Mouse (Mus musculus) liver, postnatal 0 days (tissue): Measurements from ENCODE around the gene Ccndbp1. TPM values are rescaled to one million over a fixed set of nuclear protein-coding genes. Genes with fewer than 3 reads are reported as not detected.

Experiments used
- ATAC-seq: fragments of 200-750 bp; cut with Nextera tagmentation; 2 replicates; pipeline ENCODE4 v1.8.0; 2017; ENCODE audit warnings: mild to moderate bottlenecking, moderate library complexity
- DNase-seq: peaks from one replicate; pipeline ENCODE4 v3.0.0-alpha.2; 2016
- H3K27ac ChIP-seq: fragments of 300-500 bp; sonication (generic); 2 replicates; pipeline ENCODE4 v1.5.1; 2014; ENCODE audit warnings: antibody characterized with exemption, moderate library complexity, mild to moderate bottlenecking, low read depth
- H3K27me3 ChIP-seq: fragments of 300-500 bp; sonication (generic); 2 replicates; pipeline ENCODE4 v1.6.1; 2014; ENCODE audit warnings: low read length, control low read depth, mixed read lengths; ENCODE audit not compliant: insufficient read depth
- H3K36me3 ChIP-seq: fragments of 300-500 bp; sonication (generic); replicated peaks from 2 replicates; pipeline ENCODE4 v1.6.1; 2014; ENCODE audit warnings: mild to moderate bottlenecking, control low read depth, low read length, moderate library complexity, mixed read lengths; ENCODE audit not compliant: insufficient read depth
- H3K4me1 ChIP-seq: fragments of 300-500 bp; sonication (generic); 2 replicates; pipeline ENCODE4 v1.6.1; 2014; ENCODE audit warnings: antibody characterized with exemption, mild to moderate bottlenecking, control low read depth; ENCODE audit not compliant: insufficient read depth
- H3K4me2 ChIP-seq: fragments of 300-500 bp; sonication (generic); 2 replicates; pipeline ENCODE4 v1.6.1; 2014; ENCODE audit warnings: low read depth, mild to moderate bottlenecking, low read length, moderate library complexity, mixed read lengths
- H3K4me3 ChIP-seq: fragments of 300-500 bp; sonication (generic); 2 replicates; pipeline ENCODE4 v1.5.1; 2014; ENCODE audit warnings: low read depth, low read length
- H3K9ac ChIP-seq: fragments of 300-500 bp; sonication (generic); replicated peaks from 2 replicates; pipeline ENCODE4 v1.6.1; 2014; ENCODE audit warnings: mild to moderate bottlenecking, moderate library complexity
- H3K9me3 ChIP-seq: fragments of 300-500 bp; sonication (generic); 2 replicates; pipeline ENCODE4 v1.6.1; 2016; ENCODE audit warnings: mild to moderate bottlenecking, control low read depth, low read length, mixed read lengths
- CTCF ChIP-seq: sonication (generic); IDR thresholded peaks from 2 replicates; pipeline ENCODE4 v1.5.1; 2016; ENCODE audit warnings: antibody characterized with exemption, low read depth
- EP300 ChIP-seq: IDR thresholded peaks from 2 replicates; pipeline ENCODE4 v1.6.1; 2016; ENCODE audit warnings: antibody characterized with exemption, low read depth, mild to moderate bottlenecking
- WGBS: fragments of 180-500 bp; shearing (Covaris S2); extraction: QIAGEN DNeasy Blood & Tissue Kit; methylation state at CpG from one replicate; pipeline ENCODE4 v1.1.7; 2014; ENCODE audit not compliant: insufficient replicate concordance; 5-methylcytosine and 5-hydroxymethylcytosine counted together
- microRNA-seq: library from miRNA; unstranded; fragments of <30 nt; microRNA quantifications from one replicate; pipeline ENCODE4, GENCODE M21; 2016
- polyA plus RNA-seq: library from polyadenylated mRNA; unstranded; fragments of >200 nt; fragmentation: Nextera tagmentation; extraction: Ambion mirVana; gene quantifications from 2 replicates; pipeline ENCODE4 v1.2.1, GENCODE M21; 2015

Ccndbp1 gene
- polyA plus RNA-seq, 1 experiment from 2014 or later, result 36.0 TPM

DNA sequence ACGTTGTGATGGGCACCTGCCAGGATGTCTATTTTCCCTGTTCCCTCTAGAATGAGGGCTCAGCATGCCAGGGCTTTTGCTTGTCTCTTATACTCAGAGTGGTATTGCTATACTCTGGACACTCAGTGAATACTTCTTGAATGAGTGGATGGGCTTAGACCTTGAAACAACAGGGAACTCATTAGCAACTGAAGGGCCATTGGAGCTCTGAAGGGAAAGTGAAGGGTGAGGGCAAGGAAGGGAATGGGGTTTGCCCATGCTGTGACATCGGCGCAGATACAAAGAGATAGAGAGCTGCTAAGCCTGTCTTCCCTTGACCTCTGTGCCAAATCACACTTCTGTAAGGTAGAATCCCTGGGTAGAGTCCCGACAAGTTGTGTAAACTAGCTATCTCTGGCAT is 37.5 kb downstream of the Ccndbp1 start:
- no peak overlapping the region for H3K4me3 ChIP-seq
- H3K9ac ChIP-seq, result no peak overlapping the region
- H3K9me3 ChIP-seq, result no peaks in the 10 kb centered on the region
- no peak overlapping the region for H3K27ac ChIP-seq
- DNase-seq, result no peak
- no peaks in the 10 kb centered on the region for H3K36me3 ChIP-seq
- ATAC-seq, result no peak
- TF ChIP-seq EP300 (no peak), CTCF (no peak)
- WGBS, result 78% methylated on average over 4 of the region's 4 CpGs
- no peaks in the 10 kb centered on the region for H3K27me3 ChIP-seq
- H3K4me1 ChIP-seq, result no peaks in the 10 kb centered on the region
- H3K4me2 ChIP-seq, result no peak overlapping the region

DNA sequence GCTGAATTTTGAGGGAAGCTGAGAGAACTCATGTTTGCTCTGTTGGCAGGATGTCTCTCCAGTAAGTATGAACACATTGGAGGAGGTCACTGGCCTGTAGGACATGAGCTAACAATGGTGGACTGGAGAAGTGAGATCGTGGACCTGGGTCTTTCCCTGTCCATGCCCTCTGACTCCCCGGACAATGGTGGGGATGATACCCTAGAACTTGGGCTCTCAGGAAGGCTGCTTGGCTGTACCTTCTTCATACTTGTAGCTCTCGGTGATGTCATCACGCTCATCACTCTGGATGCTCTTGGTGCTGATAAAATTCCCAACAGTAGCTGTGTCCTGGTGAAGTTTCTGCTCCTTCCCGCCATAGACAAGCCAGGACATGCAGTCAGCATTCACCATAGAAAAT is 44.0 kb downstream of the Ccndbp1 start:
- Histone ChIP-seq H3K4me3 (no peak overlapping the region), H3K9ac (no peak overlapping the region), H3K4me1 (0 out of 2 replicates have a peak, but pooled peaks cover 6% of the 10 kb centered on the region), H3K4me2 (no peak overlapping the region), H3K27ac (no peak overlapping the region), H3K9me3 (no peaks in the 10 kb centered on the region), H3K27me3 (no peaks in the 10 kb centered on the region), H3K36me3 (no peaks in the 10 kb centered on the region)
- DNase-seq (no peak), ATAC-seq (no peak)
- no peak for TF ChIP-seq CTCF
- TF ChIP-seq EP300, result no peak
- WGBS, result 74% methylated on average over 5 of the region's 5 CpGs

- no peaks in the 10 kb centered on the region for H3K27me3 ChIP-seq
- H3K9ac ChIP-seq, result no peak overlapping the region
- no peak overlapping the region for H3K27ac ChIP-seq
- no peak overlapping the region for H3K4me3 ChIP-seq
- DNase-seq (no peak), ATAC-seq (no peak)
- H3K36me3 ChIP-seq, result no peaks in the 10 kb centered on the region
- no peaks in the 10 kb centered on the region for H3K9me3 ChIP-seq
- 0 out of 2 replicates have a peak, but pooled peaks cover 6% of the 10 kb centered on the region for H3K4me1 ChIP-seq
- no peak overlapping the region for H3K4me2 ChIP-seq
- TF ChIP-seq CTCF, result no peak
- TF ChIP-seq EP300, result no peak
- 52% methylated on average over 2 of the region's 2 CpGs for WGBS
Observed at GRCm38 (mm10) chr2:121054060-121054459, 45.9 kb downstream of the Ccndbp1 start.

DNA sequence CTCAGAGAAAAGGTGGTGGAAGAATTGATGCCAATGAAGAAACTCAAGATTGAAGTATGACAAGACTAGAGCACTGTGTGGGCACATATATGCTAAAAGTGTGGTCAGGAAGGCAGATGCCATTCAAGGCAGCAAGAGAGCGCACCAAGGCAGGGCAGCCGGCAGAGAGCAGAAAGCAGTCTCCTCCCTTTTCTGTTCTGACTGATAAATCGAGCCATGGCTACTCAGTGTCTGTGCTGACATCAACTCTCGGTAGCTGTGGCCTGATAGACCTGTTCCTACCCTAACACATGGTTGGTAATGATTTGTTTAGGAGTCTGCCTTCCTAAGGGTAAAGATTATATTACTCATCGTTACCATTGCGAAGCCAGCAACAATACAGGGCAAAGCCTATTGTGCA is 47.7 kb downstream of the Ccndbp1 start:
- TF ChIP-seq EP300 (no peak), CTCF (peak; percentile 32; the same call in 1 of the 2 replicates)
- no peak overlapping the region for H3K4me2 ChIP-seq
- WGBS, result 60% methylated on average over 6 of the region's 6 CpGs
- H3K4me1 ChIP-seq, result 0 out of 2 replicates have a peak, but pooled peaks cover 6% of the 10 kb centered on the region
- no peaks in the 10 kb centered on the region for H3K36me3 ChIP-seq
- H3K9me3 ChIP-seq, result no peaks in the 10 kb centered on the region
- ATAC-seq, result peak; percentile 90
- no peak for DNase-seq
- H3K27ac ChIP-seq, result no peak overlapping the region
- no peaks in the 10 kb centered on the region for H3K27me3 ChIP-seq
- H3K4me3 ChIP-seq, result no peak overlapping the region
- H3K9ac ChIP-seq, result no peak overlapping the region

DNA sequence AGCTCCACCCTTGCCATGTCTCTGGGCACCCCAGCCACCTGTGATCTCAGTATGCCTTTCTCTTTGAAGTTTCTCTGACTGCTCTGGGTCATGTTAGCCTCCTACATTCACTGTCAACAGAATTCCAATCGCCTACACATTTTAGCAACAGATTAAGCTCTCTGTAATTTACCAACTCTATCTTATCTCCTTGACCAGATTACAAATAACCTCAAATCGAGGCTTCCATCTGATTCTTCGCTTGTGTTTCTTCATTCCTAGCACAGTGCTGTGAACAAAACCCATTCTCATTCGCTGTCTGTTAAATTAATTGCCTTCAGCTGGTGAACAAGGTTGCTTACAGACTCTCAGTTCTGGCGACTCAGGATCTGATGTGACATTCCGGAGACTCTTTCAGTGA is 49.8 kb downstream of the Ccndbp1 start:
- ATAC-seq (no peak), DNase-seq (no peak)
- TF ChIP-seq EP300 (no peak), CTCF (no peak)
- Histone ChIP-seq H3K27me3 (no peaks in the 10 kb centered on the region), H3K4me1 (0 out of 2 replicates have a peak, but pooled peaks cover 6% of the 10 kb centered on the region), H3K36me3 (no peaks in the 10 kb centered on the region), H3K9ac (no peak overlapping the region), H3K27ac (no peak overlapping the region), H3K9me3 (no peaks in the 10 kb centered on the region), H3K4me3 (no peak overlapping the region), H3K4me2 (no peak overlapping the region)
- 56% methylated on average over 6 of the region's 6 CpGs for WGBS

DNA sequence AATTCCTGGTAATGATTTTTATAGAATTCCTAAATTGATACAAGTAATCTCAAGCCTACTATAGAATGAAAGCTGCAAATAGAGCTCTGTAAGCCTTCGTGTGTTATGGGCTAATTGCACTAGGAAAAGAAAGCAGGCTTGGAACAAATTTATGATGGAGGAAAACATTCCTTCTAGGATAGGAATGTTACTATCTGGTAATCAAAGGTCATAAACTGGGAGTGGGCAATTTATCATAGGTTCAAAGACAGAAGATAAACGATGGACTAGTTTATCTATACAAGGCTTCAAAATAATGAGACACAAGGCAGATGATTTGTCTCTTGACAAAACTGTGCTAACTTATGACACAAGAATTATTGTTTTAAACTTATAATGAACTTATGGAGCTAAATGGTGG is 53.1 kb downstream of the Ccndbp1 start:
- Histone ChIP-seq H3K36me3 (no peaks in the 10 kb centered on the region), H3K27ac (no peak overlapping the region), H3K9me3 (no peaks in the 10 kb centered on the region), H3K9ac (no peak overlapping the region), H3K4me1 (no peaks in the 10 kb centered on the region), H3K27me3 (no peaks in the 10 kb centered on the region), H3K4me3 (no peak overlapping the region), H3K4me2 (no peak overlapping the region)
- TF ChIP-seq EP300 (no peak), CTCF (no peak)
- 71% methylated on average over 2 of the region's 2 CpGs for WGBS
- ATAC-seq (no peak), DNase-seq (no peak)

Small RNA genes lying within 50 kb of the gene (microRNA-seq; reads per million reads assigned to microRNA genes)
- gene Gm44325, result not detected

Other genes starting within 250 kb of the Ccndbp1 start
- 2.0 and 2.3 TPM in 2 replicates for gene Cdan1, start 158.3 kb upstream of the Ccndbp1 start, polyA plus RNA-seq
- gene Ttbk2, start 157.8 kb upstream of the Ccndbp1 start, polyA plus RNA-seq, result 0.57 and 0.67 TPM in 2 replicates
- gene Ubr1, start 37.7 kb upstream of the Ccndbp1 start, polyA plus RNA-seq, result 5.4 and 6.6 TPM in 2 replicates
- 2.9 and 3.2 TPM in 2 replicates for gene Tmem62, start 31.4 kb upstream of the Ccndbp1 start, polyA plus RNA-seq
- gene Epb42, start 28.7 kb downstream of the Ccndbp1 start, polyA plus RNA-seq, result 49.1 and 54.9 TPM in 2 replicates
- not detected in 2 replicates for gene Tgm5, start 77.4 kb downstream of the Ccndbp1 start, polyA plus RNA-seq
- not detected in 2 replicates for gene Tgm7, start 101.4 kb downstream of the Ccndbp1 start, polyA plus RNA-seq
- gene Adal, start 132.0 kb downstream of the Ccndbp1 start, polyA plus RNA-seq, result 5.5 and 7.3 TPM in 2 replicates
- 10.0 and 10.2 TPM in 2 replicates for gene Lcmt2, start 132.2 kb downstream of the Ccndbp1 start, polyA plus RNA-seq
- 8.1 and 9.7 TPM in 2 replicates for gene Tubgcp4, start 162.3 kb downstream of the Ccndbp1 start, polyA plus RNA-seq
- gene Zscan29, start 162.7 kb downstream of the Ccndbp1 start, polyA plus RNA-seq, result 3.9 and 4.4 TPM in 2 replicates